Mouse (Mus musculus): ENCODE measurements at regions not wholly inside any gene's neighbourhood (a gene's known extent, or its start where the extent isn't known, plus 50 kb on each side); places are given as distances from the start of the nearest gene placed in this dataset.
"Not testable (repeated sequence)": the region's sequence is repeated elsewhere in the genome, so short reads cannot be mapped to it uniquely, and the experiment has no call there.

GRCm38 (mm10) chr1:35200656-35201055 is 350.9 kb downstream of the Plekhb2 start:
- DNase-seq (ENCODE audit: low spot score), result no peak

GRCm38 (mm10) chr1:35201083-35201879 is 351.5 kb downstream of the Plekhb2 start:
- no peak for DNase-seq (ENCODE audit: low spot score)

GRCm38 (mm10) chr1:35201880-35202220 is 352.1 kb downstream of the Plekhb2 start:
- DNase-seq (ENCODE audit: low spot score), result no peak

- DNase-seq (ENCODE audit: low spot score), result peak; percentile 44
Measured at GRCm38 (mm10) chr1:35202551-35202950, 352.8 kb downstream of the Plekhb2 start.

- DNase-seq (ENCODE audit: low spot score), result no peak
Measured at GRCm38 (mm10) chr1:35206834-35207529, 357.2 kb downstream of the Plekhb2 start.

- DNase-seq (ENCODE audit: low spot score), result no peak
Measured at GRCm38 (mm10) chr1:35212111-35212891, 362.5 kb downstream of the Plekhb2 start.

- DNase-seq (ENCODE audit: low spot score), result no peak
Measured at GRCm38 (mm10) chr1:35213875-35214274, 364.1 kb downstream of the Plekhb2 start.

GRCm38 (mm10) chr1:35216411-35216810 is 366.6 kb downstream of the Plekhb2 start:
- no peak for DNase-seq (ENCODE audit: low spot score)

GRCm38 (mm10) chr1:35220215-35220614 is 370.4 kb downstream of the Plekhb2 start:
- not testable (repeated sequence) for DNase-seq (ENCODE audit: low spot score)

GRCm38 (mm10) chr1:35220751-35221150 is 371.0 kb downstream of the Plekhb2 start:
- DNase-seq (ENCODE audit: low spot score), result no peak

- no peak for DNase-seq (ENCODE audit: low spot score)
Measured at GRCm38 (mm10) chr1:35232592-35232991, 382.8 kb downstream of the Plekhb2 start.

- DNase-seq (ENCODE audit: low spot score), result no peak
Measured at GRCm38 (mm10) chr1:35238139-35238538, 388.4 kb downstream of the Plekhb2 start.

- DNase-seq (ENCODE audit: low spot score), result no peak
Measured at GRCm38 (mm10) chr1:35242849-35243248, 393.1 kb downstream of the Plekhb2 start.

GRCm38 (mm10) chr1:35243339-35243738 is 393.6 kb downstream of the Plekhb2 start:
- no peak for DNase-seq (ENCODE audit: low spot score)

- DNase-seq (ENCODE audit: low spot score), result no peak
Measured at GRCm38 (mm10) chr1:35265125-35265524, 415.3 kb downstream of the Plekhb2 start.

- DNase-seq (ENCODE audit: low spot score), result no peak
Measured at GRCm38 (mm10) chr1:35266626-35267025, 416.9 kb downstream of the Plekhb2 start.

GRCm38 (mm10) chr1:35267883-35268282 is 418.1 kb downstream of the Plekhb2 start:
- no peak for DNase-seq (ENCODE audit: low spot score)

GRCm38 (mm10) chr1:35274978-35275377 is 425.2 kb downstream of the Plekhb2 start:
- DNase-seq (ENCODE audit: low spot score), result no peak
